Mouse (Mus musculus): ENCODE data around the gene Med24. TPM values are rescaled to one million over a fixed set of nuclear protein-coding genes. Genes with fewer than 3 reads are reported as not detected.

The Med24 gene
- polyA plus RNA-seq, 1 experiment = 18.4 TPM

- peak overlapping the region; percentile 10; the same call in 1 of the 2 replicates for H3K27ac ChIP-seq (replicated peaks; ENCODE audit: low read depth, low read length)
- no peak overlapping the region for H3K4me3 ChIP-seq (ENCODE audit: insufficient read depth, low read depth, low read length)
- H3K4me1 ChIP-seq (ENCODE audit: control insufficient read depth, insufficient read depth, insufficient read length, low read length) = peaks cover 33% of the 10 kb centered on the region
These were observed 40.0 kb upstream of the Med24 start for GRCm38 (mm10) chr11:98769007-98769954.

GRCm38 (mm10) chr11:98768127-98769006 is 39.1 kb upstream of the Med24 start:
- Histone ChIP-seq H3K27ac (replicated peaks; ENCODE audit: low read depth, low read length) (0 out of 2 replicates have a peak overlapping the region, but pooled peaks have one; percentile 6), H3K4me1 (ENCODE audit: control insufficient read depth, insufficient read depth, insufficient read length, low read length) (peaks cover 36% of the 10 kb centered on the region), H3K4me3 (ENCODE audit: insufficient read depth, low read depth, low read length) (peak overlapping the region; percentile 1; the same call in 1 of the 2 replicates)

- peaks cover 36% of the 10 kb centered on the region for H3K4me1 ChIP-seq (ENCODE audit: control insufficient read depth, insufficient read depth, insufficient read length, low read length)
- H3K4me3 ChIP-seq (ENCODE audit: insufficient read depth, low read depth, low read length) = no peak overlapping the region
- no peak overlapping the region for H3K27ac ChIP-seq (replicated peaks; ENCODE audit: low read depth, low read length)
These were observed 38.5 kb upstream of the Med24 start for GRCm38 (mm10) chr11:98767713-98768112.

- Histone ChIP-seq H3K4me3 (ENCODE audit: insufficient read depth, low read depth, low read length) (no peak overlapping the region), H3K4me1 (ENCODE audit: control insufficient read depth, insufficient read depth, insufficient read length, low read length) (peaks cover 36% of the 10 kb centered on the region), H3K27ac (replicated peaks; ENCODE audit: low read depth, low read length) (no peak overlapping the region)
These were observed 38.0 kb upstream of the Med24 start for GRCm38 (mm10) chr11:98767276-98767675.

GRCm38 (mm10) chr11:98766816-98767215 is 37.6 kb upstream of the Med24 start:
- H3K4me3 ChIP-seq (ENCODE audit: insufficient read depth, low read depth, low read length) = no peak overlapping the region
- H3K27ac ChIP-seq (replicated peaks; ENCODE audit: low read depth, low read length) = no peak overlapping the region
- peaks cover 35% of the 10 kb centered on the region for H3K4me1 ChIP-seq (ENCODE audit: control insufficient read depth, insufficient read depth, insufficient read length, low read length)

- Histone ChIP-seq H3K27ac (replicated peaks; ENCODE audit: low read depth, low read length) (no peak overlapping the region), H3K4me1 (ENCODE audit: control insufficient read depth, insufficient read depth, insufficient read length, low read length) (peaks cover 32% of the 10 kb centered on the region)
These were observed 37.1 kb upstream of the Med24 start for GRCm38 (mm10) chr11:98766346-98766745.

GRCm38 (mm10) chr11:98765421-98766309 is 36.4 kb upstream of the Med24 start:
- H3K4me3 ChIP-seq (ENCODE audit: insufficient read depth, low read depth, low read length) = no peak overlapping the region
- H3K27ac ChIP-seq (replicated peaks; ENCODE audit: low read depth, low read length) = peak overlapping the region; percentile 74; the same call in 1 of the 2 replicates
- H3K4me1 ChIP-seq (ENCODE audit: control insufficient read depth, insufficient read depth, insufficient read length, low read length) = peaks cover 27% of the 10 kb centered on the region

More at GRCm38 (mm10) chr11:98766346-98766745, 37.1 kb upstream of the Med24 start:
- H3K4me3 ChIP-seq (ENCODE audit: insufficient read depth, low read depth, low read length) = no peak overlapping the region

GRCm38 (mm10) chr11:98764746-98765145 is 35.5 kb upstream of the Med24 start:
- Histone ChIP-seq H3K27ac (replicated peaks; ENCODE audit: low read depth, low read length) (peak overlapping the region; percentile 44), H3K4me3 (ENCODE audit: insufficient read depth, low read depth, low read length) (no peak overlapping the region), H3K4me1 (ENCODE audit: control insufficient read depth, insufficient read depth, insufficient read length, low read length) (peaks cover 19% of the 10 kb centered on the region)

- H3K27ac ChIP-seq (replicated peaks; ENCODE audit: low read depth, low read length) = peak overlapping the region; percentile 44; the same call in 1 of the 2 replicates
- no peak overlapping the region for H3K4me3 ChIP-seq (ENCODE audit: insufficient read depth, low read depth, low read length)
- H3K4me1 ChIP-seq (ENCODE audit: control insufficient read depth, insufficient read depth, insufficient read length, low read length) = peaks cover 16% of the 10 kb centered on the region
These were observed 34.9 kb upstream of the Med24 start for GRCm38 (mm10) chr11:98764091-98764490.

- no peak overlapping the region for H3K27ac ChIP-seq (replicated peaks; ENCODE audit: low read depth, low read length)
- peaks cover 13% of the 10 kb centered on the region for H3K4me1 ChIP-seq (ENCODE audit: control insufficient read depth, insufficient read depth, insufficient read length, low read length)
- H3K4me3 ChIP-seq (ENCODE audit: insufficient read depth, low read depth, low read length) = no peak overlapping the region
These were observed 34.2 kb upstream of the Med24 start for GRCm38 (mm10) chr11:98763502-98763861.

GRCm38 (mm10) chr11:98762756-98763501 is 33.7 kb upstream of the Med24 start:
- Histone ChIP-seq H3K27ac (replicated peaks; ENCODE audit: low read depth, low read length) (no peak overlapping the region), H3K4me3 (ENCODE audit: insufficient read depth, low read depth, low read length) (no peak overlapping the region), H3K4me1 (ENCODE audit: control insufficient read depth, insufficient read depth, insufficient read length, low read length) (peaks cover 13% of the 10 kb centered on the region)

- peaks cover 13% of the 10 kb centered on the region for H3K4me1 ChIP-seq (ENCODE audit: control insufficient read depth, insufficient read depth, insufficient read length, low read length)
- no peak overlapping the region for H3K4me3 ChIP-seq (ENCODE audit: insufficient read depth, low read depth, low read length)
- H3K27ac ChIP-seq (replicated peaks; ENCODE audit: low read depth, low read length) = no peak overlapping the region
These were observed 32.7 kb upstream of the Med24 start for GRCm38 (mm10) chr11:98761939-98762338.

GRCm38 (mm10) chr11:98756711-98757110 is 27.5 kb upstream of the Med24 start:
- Histone ChIP-seq H3K4me1 (ENCODE audit: control insufficient read depth, insufficient read depth, insufficient read length, low read length) (peaks cover 20% of the 10 kb centered on the region), H3K4me3 (ENCODE audit: insufficient read depth, low read depth, low read length) (no peak overlapping the region), H3K27ac (replicated peaks; ENCODE audit: low read depth, low read length) (no peak overlapping the region)

All from brown adipose tissue, adult 24 weeks (tissue).